Mouse (Mus musculus) left cerebral cortex, postnatal 10 days (tissue): ENCODE results near the gene Phlda3. TPM values are rescaled to one million over a fixed set of nuclear protein-coding genes. Genes with fewer than 3 reads are reported as not detected.

Experiments used
- DNase-seq, 2 experiments: peaks; one replicate each; pipeline ENCODE4 v3.0.0; 2021 to 2022; ENCODE audit warnings: low spot score in 2 of 2, mixed read lengths in 1 of 2; ENCODE audit errors: extremely low spot score in 1 of 2
- intact Hi-C: fragments of 180-260 bp; cut with DNase I; formaldehyde crosslinking; loops from one replicate; pipeline ENCODE4 v1.15.1; 2025
- total RNA-seq, 2 experiments: library from RNA; stranded (reverse); gene quantifications; 2 replicates each; pipeline ENCODE4 v1.2.3; 2021

Phlda3 gene
- total RNA-seq, 2 experiments from 2014 or later = 11.5 to 11.6 TPM

DNA sequence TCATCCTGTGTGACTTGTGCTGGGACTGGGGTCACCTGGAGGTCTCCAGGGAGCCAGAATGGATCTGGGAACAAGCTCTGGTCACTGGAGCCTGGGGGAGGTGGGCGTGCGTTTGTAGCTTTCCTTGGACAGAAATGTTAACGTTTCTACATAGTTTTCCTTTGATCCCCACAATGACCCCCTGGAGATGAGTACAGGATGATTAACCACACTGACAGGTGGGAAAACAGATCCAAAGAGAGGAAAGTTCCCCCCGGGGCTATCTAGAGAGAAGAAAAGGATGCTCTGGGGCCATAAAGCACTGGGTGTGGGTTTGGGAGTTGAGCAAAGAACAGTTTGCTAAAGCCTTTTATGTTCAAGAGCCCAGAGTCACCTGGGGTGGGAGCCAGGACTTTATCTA, 14.7 kb downstream of the Phlda3 start:
- intact Hi-C loops = no loop called here

DNA sequence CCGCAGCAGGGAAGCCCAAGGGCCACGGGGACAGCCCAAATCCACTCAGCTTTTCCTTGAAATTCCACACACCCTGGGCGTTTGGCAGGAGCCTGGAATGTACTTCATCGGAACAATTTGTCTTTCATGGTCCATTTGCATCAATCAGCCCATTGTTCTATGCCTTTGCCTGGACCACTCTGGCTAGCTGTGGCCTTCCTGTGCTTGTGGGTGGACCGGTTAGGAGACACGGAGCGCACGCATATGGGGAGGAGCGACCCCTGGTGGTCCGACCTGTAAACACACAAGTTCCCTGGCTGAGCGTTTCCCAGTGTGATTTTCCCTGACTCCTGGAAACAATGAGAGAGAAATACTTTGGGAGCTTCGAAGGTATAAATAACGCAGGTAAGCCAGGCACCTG, 15.3 kb downstream of the Phlda3 start:
- intact Hi-C loops = no loop called here
- peak; percentile 60 to 78 for DNase-seq

More for the DNA sequence above, 14.7 kb downstream of the Phlda3 start:
- DNase-seq = no peak

DNA sequence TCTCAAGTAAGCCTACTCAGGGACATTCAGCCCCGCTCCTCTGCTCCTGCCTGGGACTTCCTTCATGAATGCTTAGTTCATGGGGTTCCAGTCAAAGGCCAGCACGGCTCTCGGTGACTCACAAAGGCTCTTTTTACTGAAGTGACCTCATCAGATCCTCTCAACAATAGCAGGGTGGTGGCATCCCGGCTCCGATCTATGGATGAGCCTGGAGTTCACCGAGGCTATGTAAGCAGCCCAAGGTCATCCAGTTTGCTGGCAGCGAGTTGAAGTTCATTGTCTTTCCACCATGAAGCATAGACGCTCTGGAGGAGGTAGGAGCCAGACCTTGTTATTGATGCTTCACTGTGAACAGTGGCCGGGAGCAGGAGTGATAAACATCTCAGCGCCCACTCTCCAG, 16.9 kb downstream of the Phlda3 start:
- no peak for DNase-seq
- intact Hi-C loops = no loop called here

DNA sequence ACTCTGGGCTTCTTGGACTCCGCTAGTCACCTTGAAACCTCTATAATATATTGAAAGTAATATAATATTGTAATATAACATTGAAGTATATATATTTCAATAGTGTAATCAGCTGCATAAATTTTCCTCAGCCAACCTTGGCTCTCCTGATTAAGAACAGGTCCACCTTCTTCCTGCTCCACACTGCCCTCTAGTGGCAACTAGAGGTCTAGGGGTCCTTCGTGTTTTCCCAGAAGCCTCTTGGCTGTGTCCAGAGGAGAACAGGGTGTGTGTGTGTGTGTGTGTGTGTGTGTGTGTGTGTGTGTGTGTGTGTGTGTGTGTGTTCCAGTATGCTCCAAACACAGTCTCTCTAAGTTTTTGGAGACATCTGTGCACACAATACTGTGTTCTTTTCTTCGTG, 21.9 kb downstream of the Phlda3 start:
- intact Hi-C loops = loop anchor here (2.0 to 5.0 kb wide), 2 partner anchors 35 to 69 kb away; no protein-coding TSS in a partner anchor
- peak; percentile 40 to 81 for DNase-seq

DNA sequence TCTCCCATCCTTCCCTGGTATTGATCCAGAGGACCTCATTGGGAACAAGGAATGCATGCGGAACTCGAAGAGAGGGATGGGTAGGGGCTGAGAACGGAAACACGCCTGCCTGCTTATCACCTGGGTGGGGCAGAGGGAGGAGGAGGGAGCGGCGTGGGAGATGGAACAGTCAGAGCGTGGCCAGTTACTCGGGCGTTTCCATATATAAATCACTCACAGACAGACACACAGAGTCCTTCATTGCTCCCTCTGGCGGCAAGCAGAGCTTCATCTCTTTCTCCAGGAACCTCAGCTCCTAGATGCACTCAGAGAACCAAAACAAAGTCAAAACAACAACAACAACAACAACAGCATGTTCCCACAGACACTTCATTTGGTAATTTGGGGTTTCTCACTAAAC, 22.8 kb downstream of the Phlda3 start:
- intact Hi-C loops = loop anchor here (2.0 to 5.0 kb wide), 2 partner anchors 36 to 70 kb away; no protein-coding TSS in a partner anchor
- peak in 1 of 2 experiments; percentile 60 for DNase-seq

DNA sequence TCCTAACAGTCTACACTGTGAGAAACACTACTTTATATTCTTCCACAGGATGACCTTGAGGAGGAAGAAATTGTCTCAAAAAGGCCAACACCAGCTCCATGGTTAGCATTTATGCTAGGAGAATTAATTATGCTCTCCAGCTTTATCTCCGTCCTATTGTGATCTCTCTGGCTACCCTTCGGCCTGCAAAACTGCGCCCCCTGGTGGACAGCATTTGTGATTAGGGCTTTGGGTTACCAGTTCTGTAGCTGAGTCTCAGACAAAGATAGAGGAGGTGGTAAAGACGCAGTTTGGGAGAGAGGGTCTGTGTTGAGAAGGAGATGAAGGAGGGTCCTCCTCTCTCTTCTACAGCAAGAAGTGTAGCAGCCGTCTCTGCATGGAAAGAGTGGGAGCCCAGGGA, 23.9 kb downstream of the Phlda3 start:
- intact Hi-C loops = loop anchor here (2.0 to 5.0 kb wide), 2 partner anchors 38 to 71 kb away; no protein-coding TSS in a partner anchor
- peak in 1 of 2 experiments; percentile 78 for DNase-seq

DNA sequence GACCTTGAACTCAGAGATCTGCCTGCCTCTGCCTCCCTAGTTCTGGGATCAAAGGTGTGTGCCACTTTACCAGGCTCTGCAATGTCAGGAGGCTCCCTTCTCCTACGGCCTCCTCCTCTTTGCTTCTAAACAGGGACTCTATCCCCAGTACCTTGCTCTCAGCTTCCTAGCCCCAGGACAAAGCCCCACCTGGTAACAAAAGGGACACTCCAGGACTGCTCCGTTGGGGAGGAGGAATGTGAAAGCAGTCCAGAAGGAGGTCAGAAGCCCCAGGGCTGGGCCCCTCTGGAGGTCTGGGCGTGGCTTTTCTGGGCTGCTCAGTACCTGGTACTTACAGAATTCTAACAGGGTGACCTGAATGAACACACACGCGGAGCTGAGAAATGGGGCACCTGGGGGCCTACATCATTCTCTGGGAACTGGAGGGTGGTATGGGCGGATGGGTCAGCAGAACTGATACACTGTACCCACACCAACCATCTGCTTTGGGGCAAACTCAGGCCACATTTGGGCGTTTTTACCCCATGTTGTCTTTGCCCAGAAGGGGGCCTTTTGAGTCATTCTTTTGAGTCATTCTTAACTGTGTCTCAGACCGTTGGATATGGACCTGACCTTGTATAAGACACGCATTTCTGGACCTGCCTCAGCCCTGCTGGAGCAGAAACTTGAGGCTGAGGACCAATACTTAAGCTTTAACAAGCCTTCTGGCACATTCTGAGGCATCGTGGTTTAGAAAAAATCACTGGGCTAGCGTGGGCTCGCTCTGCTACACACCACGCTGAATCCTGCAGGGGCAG, 26.4 kb downstream of the Phlda3 start:
- DNase-seq = no peak
- intact Hi-C loops = no loop called here

DNA sequence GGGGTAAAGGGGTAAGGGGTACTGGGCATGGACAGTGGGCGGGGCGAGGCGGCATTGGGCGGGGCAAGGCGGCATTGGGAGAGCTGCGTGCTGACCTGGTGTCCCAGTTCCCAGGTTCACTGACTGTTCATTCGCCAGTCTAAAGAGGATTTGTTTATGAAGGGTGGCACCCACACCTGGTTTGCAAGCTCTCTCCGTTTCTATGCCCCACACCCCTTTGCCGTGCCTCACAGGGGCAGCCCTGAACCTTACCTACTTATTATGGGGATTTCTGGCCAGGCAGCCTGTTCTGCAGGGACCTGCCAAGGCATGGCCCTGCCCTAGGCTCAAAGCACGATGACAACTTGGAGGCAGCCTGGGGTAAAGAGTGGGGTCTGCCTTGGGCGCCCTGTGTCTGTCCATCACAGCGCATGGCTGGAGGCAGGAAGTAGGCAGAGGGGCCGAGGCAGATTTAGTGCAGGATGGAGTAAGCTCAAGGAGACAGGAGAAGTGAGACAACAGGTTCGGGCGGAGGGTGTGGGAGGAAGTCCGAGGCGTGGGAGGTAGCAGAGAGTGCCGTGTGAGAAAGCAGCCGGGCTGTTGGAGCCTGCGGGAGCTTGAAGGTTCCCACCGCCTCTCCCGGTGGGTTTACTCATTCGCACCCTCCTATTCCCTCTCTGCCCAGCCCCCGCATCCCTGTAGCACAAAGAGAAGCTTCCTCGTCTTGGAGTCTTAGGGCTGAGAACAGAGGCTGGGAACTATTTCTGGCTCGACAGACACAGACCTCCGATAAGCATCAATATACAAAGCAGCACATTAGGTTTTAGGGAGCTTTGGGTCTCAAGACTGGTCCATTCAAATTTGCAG, 27.7 kb downstream of the Phlda3 start:
- intact Hi-C loops = no loop called here
- DNase-seq = peak; percentile 23 to 70

DNA sequence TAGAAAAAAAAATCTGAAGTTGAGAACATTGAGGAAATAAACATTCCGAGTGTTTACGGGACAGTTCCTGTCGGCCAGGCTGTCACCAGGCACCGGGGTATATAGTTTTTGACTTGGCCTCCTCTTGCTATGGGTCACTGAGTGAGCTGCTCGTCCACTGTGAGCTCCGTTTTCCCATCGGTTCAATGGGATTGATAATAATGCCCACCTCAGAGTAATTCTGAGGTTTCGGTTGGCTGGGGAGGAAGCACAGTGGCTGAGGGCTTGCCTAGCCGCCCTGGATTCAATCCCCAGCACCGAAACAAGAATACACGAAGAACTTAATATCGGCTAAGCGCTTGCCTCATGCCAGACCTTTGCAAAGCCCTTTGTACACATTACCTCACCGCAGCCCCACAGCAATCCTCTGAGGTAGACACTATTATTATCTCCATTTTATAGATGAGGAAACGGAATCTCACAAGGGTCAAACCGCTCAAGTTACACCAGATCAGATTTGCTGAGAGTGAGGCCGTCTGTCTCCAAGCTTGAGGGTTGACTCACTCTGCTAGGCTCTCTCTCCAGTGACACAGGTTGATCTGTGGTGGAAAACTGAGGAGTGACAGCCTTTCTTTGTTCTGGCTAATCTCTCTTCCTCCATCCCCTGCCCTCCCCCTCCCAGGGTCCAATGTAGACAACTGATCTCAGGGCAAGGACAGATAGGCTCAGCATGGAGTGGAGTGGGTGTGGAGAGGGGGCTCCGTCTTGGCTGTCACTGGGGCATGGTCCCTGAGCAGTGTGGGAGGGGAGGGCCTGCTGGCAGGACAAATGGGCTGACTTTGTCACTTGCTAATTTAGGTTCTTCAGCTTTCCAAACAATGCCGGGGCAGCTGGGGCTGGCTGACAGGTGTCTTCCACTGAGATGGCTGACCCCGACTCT, 28.6 kb downstream of the Phlda3 start:
- intact Hi-C loops = no loop called here
- DNase-seq = no peak

DNA sequence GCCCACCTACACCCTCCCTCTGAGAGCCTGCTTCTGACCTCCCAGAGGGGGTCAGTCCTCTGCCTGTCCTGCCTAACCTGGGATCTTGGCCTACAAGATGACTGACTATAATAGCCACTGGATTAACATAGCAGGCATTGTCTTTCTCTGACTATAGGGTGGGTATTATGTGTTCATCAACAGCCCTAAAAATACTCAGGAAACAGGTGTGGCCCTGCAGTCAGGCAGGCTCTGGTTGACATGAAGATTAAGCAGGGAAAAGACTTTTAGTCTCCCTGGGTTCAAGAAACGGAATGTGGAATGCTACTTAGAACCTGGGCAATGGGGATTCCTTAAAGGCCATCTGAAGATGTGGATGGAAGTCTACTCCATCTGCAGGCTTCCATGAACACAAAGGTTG, 32.6 kb downstream of the Phlda3 start:
- DNase-seq = no peak
- intact Hi-C loops = no loop called here

DNA sequence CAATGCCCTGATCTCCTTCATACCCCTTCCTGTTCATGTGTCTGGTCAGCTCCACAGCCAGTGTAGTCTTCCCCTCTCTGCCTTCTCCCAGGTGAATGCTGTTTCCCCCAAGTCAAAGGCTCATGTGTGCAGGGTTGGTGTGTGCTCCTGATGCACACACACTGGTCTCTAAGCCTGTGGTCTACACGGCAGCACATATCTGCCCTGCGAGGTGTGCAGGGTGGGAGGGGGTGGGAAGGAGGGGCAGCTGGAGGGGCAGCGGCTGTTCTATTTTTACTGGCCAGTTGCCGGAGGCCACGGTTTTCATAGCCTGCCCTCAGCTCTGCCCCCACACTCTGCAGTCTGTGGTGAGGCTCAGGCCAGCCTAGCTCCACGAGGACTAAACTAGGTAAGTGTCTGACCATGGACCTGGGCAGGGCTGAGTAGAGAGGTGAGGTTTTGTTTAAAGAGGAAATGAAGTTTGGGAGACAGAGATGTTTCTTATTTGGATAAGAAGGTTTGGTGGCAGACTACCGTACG, 33.2 kb downstream of the Phlda3 start:
- DNase-seq = no peak
- intact Hi-C loops = no loop called here

DNA sequence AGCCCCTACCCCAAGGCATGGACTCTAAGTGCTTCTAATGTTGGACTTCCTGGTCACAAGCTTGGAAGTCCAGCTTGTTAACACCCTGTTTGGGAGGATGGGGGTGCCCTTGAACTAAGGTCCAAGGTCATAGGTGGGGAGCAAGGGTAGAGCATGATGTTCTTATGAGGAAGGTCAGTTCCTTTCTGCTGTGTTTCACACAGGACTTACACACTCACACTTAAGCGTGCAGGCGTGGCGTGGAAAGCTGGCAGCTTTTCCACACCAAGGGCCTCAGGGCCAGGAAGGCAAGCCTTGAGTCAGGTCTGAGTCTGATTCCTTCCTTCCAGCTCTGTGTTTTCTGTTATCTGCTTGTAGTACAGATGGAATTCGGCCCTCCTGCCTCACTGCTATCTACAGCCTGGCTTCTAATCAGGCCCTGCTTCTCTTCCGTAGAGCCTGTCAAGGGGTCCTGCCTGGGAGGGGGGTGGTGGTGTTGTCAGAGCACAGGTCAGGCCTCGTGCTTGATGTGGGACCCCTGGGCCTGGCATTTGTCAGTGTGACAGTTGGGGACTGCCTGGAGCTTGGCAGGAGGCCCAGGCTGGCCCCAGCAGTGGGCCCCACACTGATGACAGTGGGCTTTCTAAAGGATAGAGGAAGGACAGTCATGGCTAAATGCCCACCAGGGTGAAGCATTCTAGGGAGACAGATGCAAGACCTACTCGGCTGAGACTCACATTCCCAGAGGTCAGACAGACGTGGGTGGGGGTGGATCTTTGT, 34.5 kb downstream of the Phlda3 start:
- DNase-seq = no peak
- intact Hi-C loops = no loop called here

DNA sequence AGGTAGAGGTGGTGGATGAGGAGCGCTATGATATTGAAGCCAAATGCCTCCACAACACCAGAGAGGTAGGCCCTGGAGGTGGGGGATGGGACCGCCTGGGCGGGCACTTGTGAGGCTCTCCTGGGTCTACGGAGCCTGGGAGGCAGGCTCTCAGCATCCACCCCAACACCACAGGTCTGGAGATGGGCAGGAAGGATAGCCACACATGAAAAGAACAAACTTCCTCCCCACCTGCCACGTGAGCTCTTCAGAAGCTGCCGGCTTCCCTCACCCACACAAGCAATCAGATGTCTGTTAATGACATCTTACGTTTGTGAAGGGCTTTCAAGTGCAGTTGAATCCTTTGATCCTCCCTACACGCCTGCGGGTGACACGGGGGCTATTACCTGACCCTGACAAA, 41.6 kb downstream of the Phlda3 start:
- no peak for DNase-seq
- intact Hi-C loops = no loop called here

DNA sequence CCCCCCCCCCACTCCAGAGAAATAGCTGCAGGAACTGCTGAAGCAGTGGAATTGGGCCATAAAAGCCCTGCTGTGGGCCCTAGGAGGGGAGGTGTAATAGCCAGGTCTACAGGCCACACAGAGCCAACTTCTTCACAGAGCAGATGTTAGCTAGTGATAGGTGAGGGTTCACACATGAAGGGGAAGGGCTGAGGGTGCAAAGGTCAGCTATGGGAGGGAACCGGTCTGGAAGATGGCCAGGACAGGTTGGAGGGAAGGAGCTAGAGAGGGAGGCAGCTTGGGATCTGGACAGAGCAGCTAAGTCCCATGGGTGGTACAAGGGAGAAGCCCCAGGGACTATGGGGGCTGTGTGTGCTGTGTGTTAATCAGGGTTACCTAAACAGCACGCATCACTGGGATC, 44.3 kb downstream of the Phlda3 start:
- intact Hi-C loops = no loop called here
- DNase-seq = no peak

DNA sequence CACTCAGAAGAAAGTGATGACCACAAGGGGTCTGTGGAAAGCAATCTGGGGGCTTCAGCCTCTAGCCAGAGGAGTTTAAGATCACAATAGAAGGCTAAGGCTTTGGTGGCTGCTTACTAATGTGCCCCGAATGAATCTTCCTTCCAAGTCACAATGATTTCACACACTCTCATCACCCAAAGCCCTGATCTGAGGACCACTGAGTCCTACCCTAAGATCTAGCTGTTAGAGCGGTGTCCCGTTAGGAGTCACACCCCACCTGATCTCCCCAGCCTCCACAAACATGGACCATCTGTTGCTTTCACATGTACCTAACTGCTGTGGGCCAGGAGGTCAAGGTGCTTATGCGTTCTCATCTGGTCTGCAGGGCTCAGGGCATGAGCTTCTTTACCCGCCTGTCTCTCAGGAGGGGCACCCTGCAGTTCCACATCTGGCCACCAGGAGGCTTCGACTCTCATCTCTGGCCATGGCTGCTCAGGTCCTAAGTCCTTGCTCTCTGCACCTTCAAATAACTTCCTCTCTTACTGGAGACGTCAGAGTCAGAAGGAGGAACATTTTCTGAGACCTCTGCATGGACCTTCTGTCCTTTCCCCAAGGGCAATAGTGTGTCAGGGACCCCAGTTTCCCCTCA, 45.2 kb downstream of the Phlda3 start:
- peak; percentile 63 to 80 for DNase-seq
- intact Hi-C loops = no loop called here

DNA sequence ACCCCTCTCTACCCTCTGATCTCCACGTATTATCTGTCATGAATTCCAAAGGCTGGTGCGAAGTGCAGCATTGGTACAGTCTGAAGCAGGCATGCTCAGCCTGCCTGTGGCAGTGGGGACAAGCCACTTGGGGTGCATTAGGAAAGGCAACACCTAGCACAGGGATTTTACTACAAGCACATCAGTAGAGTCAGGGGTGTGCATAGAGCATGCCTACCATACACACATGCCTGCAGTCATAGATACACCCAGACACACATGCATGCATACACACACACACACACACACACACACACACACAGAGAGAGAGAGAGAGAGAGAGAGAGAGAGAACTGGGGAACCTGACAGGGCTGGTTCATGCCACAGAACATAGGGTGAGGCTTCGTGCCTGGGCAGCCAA, 46.3 kb downstream of the Phlda3 start:
- intact Hi-C loops = no loop called here
- DNase-seq = no peak

DNA sequence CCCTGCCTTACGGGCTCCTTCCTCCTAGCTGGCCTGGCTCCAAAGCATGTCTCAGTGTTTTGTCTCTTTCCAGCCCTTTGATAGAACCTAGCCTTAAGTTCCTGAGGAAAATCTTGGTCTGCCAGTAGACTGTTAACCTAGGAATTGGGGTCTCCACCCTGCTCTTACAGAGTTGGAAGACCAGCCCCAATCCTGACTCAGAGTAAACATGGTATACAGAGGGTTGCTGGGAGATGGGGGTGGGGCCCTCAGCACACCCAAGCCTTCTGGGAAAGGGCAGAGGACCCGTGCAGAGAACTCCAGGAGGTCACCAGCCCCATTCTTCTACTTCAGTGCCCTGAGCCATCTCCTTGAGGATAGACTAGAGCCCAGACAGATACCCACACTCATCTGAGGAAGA, 46.7 kb downstream of the Phlda3 start:
- intact Hi-C loops = no loop called here
- DNase-seq = no peak

DNA sequence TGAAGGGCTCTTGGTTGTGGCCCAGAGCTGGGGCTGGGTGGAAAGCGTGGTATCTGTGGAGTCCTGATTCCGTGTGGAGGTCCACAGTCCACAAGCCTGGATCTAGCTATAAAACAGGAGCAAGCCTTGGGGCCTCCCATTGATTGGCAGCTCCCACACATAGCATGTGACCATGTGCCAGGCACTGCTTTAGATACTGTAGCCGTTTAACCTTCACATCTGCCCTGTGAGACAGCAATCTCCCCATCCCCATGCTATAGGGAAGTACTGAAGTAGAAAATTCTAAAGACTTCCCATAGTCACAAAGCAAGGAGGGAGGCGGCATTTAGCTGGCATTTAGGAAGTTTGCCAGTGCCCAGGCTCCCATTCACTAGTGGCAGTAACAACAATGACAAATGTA, 47.2 kb downstream of the Phlda3 start:
- intact Hi-C loops = no loop called here
- no peak for DNase-seq
